Mouse (Mus musculus) liver, postnatal 0 days (tissue): ENCODE results near the gene Amz2.

Experiments used
- CTCF ChIP-seq: sonication (generic); IDR thresholded peaks from 2 replicates; pipeline ENCODE4 v1.5.1; 2016; ENCODE audit warnings: antibody characterized with exemption, low read depth
- EP300 ChIP-seq: IDR thresholded peaks from 2 replicates; pipeline ENCODE4 v1.6.1; 2016; ENCODE audit warnings: antibody characterized with exemption, low read depth, mild to moderate bottlenecking

GRCm38 (mm10) chr11:109422263-109422662 is 3.5 kb upstream of the Amz2 start:
- TF ChIP-seq CTCF: no peak; the same call in 1 of the 2 replicates
- no peak for TF ChIP-seq EP300
